Mouse (Mus musculus) left cerebral cortex, postnatal 25 days (tissue): Measurements from ENCODE around the gene Sapcd1. TPM values are rescaled to one million over a fixed set of nuclear protein-coding genes. Genes with fewer than 3 reads are reported as not detected.
"Not testable (repeated sequence)": the region's sequence is repeated elsewhere in the genome, so short reads cannot be mapped to it uniquely, and the experiment has no call there.

ENCODE experiments used
- DNase-seq, 2 experiments: peaks; one replicate each; pipeline ENCODE4 v3.0.0; 2022; ENCODE audit warnings: low spot score in 2 of 2, mixed read lengths in 1 of 2
- intact Hi-C: fragments of 180-260 bp; cut with DNase I; formaldehyde crosslinking; loops from one replicate; pipeline ENCODE4 v1.15.1; 2025
- total RNA-seq, 2 experiments: library from RNA; stranded (reverse); gene quantifications; 2 replicates each; pipeline ENCODE4 v1.2.3; 2021

Gene Sapcd1
- total RNA-seq, 2 experiments from 2014 or later = 0.60 to 0.83 TPM

GRCm38 (mm10) chr17:35016376-35016775, 11.4 kb downstream of the Sapcd1 start, which contains the start of gene Vwa7:
Vwa7 (plus strand) TSS chr17:35016579.
- intact Hi-C loops = no loop called here

GRCm38 (mm10) chr17:35015296-35015695, 12.5 kb downstream of the Sapcd1 start:
- DNase-seq = no peak
- intact Hi-C loops = no loop called here

More at GRCm38 (mm10) chr17:35016376-35016775, 11.4 kb downstream of the Sapcd1 start, which contains the start of gene Vwa7:
- DNase-seq = no peak

- DNase-seq = no peak
- intact Hi-C loops = no loop called here
Measured at GRCm38 (mm10) chr17:35013221-35013620, 14.6 kb downstream of the Sapcd1 start.

- intact Hi-C loops = no loop called here
- no peak for DNase-seq
Measured at GRCm38 (mm10) chr17:35012430-35012829, 15.4 kb downstream of the Sapcd1 start.

GRCm38 (mm10) chr17:35011440-35011839, 16.4 kb downstream of the Sapcd1 start:
- DNase-seq = no peak
- intact Hi-C loops = no loop called here

GRCm38 (mm10) chr17:35009586-35009985, 18.2 kb downstream of the Sapcd1 start:
- intact Hi-C loops = no loop called here
- DNase-seq = no peak

GRCm38 (mm10) chr17:35007387-35007991, 20.3 kb downstream of the Sapcd1 start:
- DNase-seq = no peak
- intact Hi-C loops = no loop called here

GRCm38 (mm10) chr17:35005902-35006301, 21.9 kb downstream of the Sapcd1 start:
- intact Hi-C loops, DNase-seq: not testable (repeated sequence)

GRCm38 (mm10) chr17:35005158-35005557, 22.7 kb downstream of the Sapcd1 start:
- no peak for DNase-seq
- intact Hi-C loops = no loop called here

- intact Hi-C loops = loop anchor here (5.0 kb wide), 1 partner anchor 238 kb away; the partner anchor contains the start of gene Ddx39b
- no peak for DNase-seq
Measured at GRCm38 (mm10) chr17:35004075-35004717, 23.6 kb downstream of the Sapcd1 start.

GRCm38 (mm10) chr17:35003022-35003838, 24.6 kb downstream of the Sapcd1 start:
- intact Hi-C loops = loop anchor here (5.0 kb wide), 1 partner anchor 239 kb away; the partner anchor contains the start of gene Ddx39b
- no peak for DNase-seq

- intact Hi-C loops = loop anchor here (5.0 kb wide), 1 partner anchor 240 kb away; the partner anchor contains the start of gene Ddx39b
Measured at GRCm38 (mm10) chr17:35002153-35002865, 25.5 kb downstream of the Sapcd1 start.

GRCm38 (mm10) chr17:35001452-35002152, 26.2 kb downstream of the Sapcd1 start:
- intact Hi-C loops = loop anchor here (5.0 kb wide), 1 partner anchor 241 kb away; the partner anchor contains the start of gene Ddx39b
- peak; percentile 21 to 55 for DNase-seq

More at GRCm38 (mm10) chr17:35002153-35002865, 25.5 kb downstream of the Sapcd1 start:
- DNase-seq = no peak

- peak; percentile 77 to 85 for DNase-seq
- intact Hi-C loops = loop anchor here (5.0 kb wide), 1 partner anchor 241 kb away; the partner anchor contains the start of gene Ddx39b
Measured at GRCm38 (mm10) chr17:35000717-35001451, 26.9 kb downstream of the Sapcd1 start, which contains the start of gene Vars. Vars (plus strand) TSS chr17:35000987.

GRCm38 (mm10) chr17:34999871-35000716, 27.7 kb downstream of the Sapcd1 start:
- DNase-seq = not testable (repeated sequence)
- intact Hi-C loops = loop anchor here (2.0 to 5.0 kb wide), 2 partner anchors 15 to 242 kb away; partner anchors contain the start of gene Ddx39b

GRCm38 (mm10) chr17:34998526-34999430, 29.0 kb downstream of the Sapcd1 start:
- intact Hi-C loops = loop anchor here (2.0 kb wide), 1 partner anchor 14 kb away; no protein-coding TSS in a partner anchor
- DNase-seq = no peak
